Mouse (Mus musculus) myocyte (in vitro differentiated cells): ENCODE data around the gene Atp2b2.

Source experiments
- MAX ChIP-seq: IDR thresholded peaks from one replicate; pipeline ENCODE4 v1.6.1; 2011; ENCODE audit warnings: low read depth, mild to moderate bottlenecking, control low read depth
- MYOD1 ChIP-seq, 3 experiments: IDR thresholded peaks; one replicate each; pipeline ENCODE4 v1.6.1; 2011; ENCODE audit warnings: control low read depth in 2 of 3, low read depth in 2 of 3, mild to moderate bottlenecking in 2 of 3, moderate library complexity in 1 of 3; ENCODE audit not compliant: insufficient read length in 2 of 3, control insufficient read depth in 1 of 3
- MYOG ChIP-seq, 3 experiments: IDR thresholded peaks; one replicate each; pipeline ENCODE4 v1.6.1; 2011; ENCODE audit warnings: control low read depth in 2 of 3, low read depth in 2 of 3, mild to moderate bottlenecking in 2 of 3; ENCODE audit not compliant: insufficient read length in 2 of 3, control insufficient read depth in 1 of 3, insufficient read depth in 1 of 3
- POLR2A ChIP-seq: IDR thresholded peaks from one replicate; pipeline ENCODE4 v1.6.1; 2011; ENCODE audit warnings: low read depth, mild to moderate bottlenecking, control low read depth, moderate library complexity; ENCODE audit not compliant: insufficient read length
- POLR2AphosphoS2 ChIP-seq: IDR thresholded peaks from one replicate; pipeline ENCODE4 v1.6.1; 2011; ENCODE audit warnings: low read depth, control low read depth; ENCODE audit not compliant: insufficient read length
- SRF ChIP-seq: IDR thresholded peaks from one replicate; pipeline ENCODE4 v1.6.1; 2011; ENCODE audit warnings: low read depth; ENCODE audit not compliant: control insufficient read depth, insufficient read length
- TCF12 ChIP-seq: IDR thresholded peaks from one replicate; pipeline ENCODE4 v1.6.1; 2011; ENCODE audit warnings: mild to moderate bottlenecking, control low read depth; ENCODE audit not compliant: poor library complexity, insufficient read depth, severe bottlenecking
- USF1 ChIP-seq: IDR thresholded peaks from one replicate; pipeline ENCODE4 v1.6.1; 2011; ENCODE audit warnings: low read depth, mild to moderate bottlenecking, control low read depth, moderate library complexity

GRCm38 (mm10) chr6:113847092-113847491, 195.3 kb downstream of the Atp2b2 start:
- TF ChIP-seq USF1 (no peak), SRF (no peak), TCF12 (no peak), POLR2A (no peak), MAX (no peak), MYOD1 (IDR thresholded peaks at IDR 0.05; ENCODE audit: control insufficient read depth in 1 of 3, insufficient read length in 2 of 3, low read depth in 2 of 3) (no peak), POLR2AphosphoS2 (no peak), MYOG (IDR thresholded peaks at IDR 0.05; ENCODE audit: control insufficient read depth in 1 of 3, insufficient read depth in 1 of 3, insufficient read length in 2 of 3, low read depth in 2 of 3) (no peak)
